Mouse (Mus musculus) erythroblast, embryonic 14.5 days (primary cell): Measurements from ENCODE around the gene Mgat3.

ENCODE experiments used
- GATA1 ChIP-seq: IDR thresholded peaks from 2 replicates; pipeline ENCODE4 v1.6.1; 2012; ENCODE audit warnings: low read length, inconsistent platforms, mixed read lengths
- TAL1 ChIP-seq: IDR thresholded peaks from 3 replicates; pipeline ENCODE4 v1.6.1; 2012; ENCODE audit warnings: low read length, inconsistent platforms, mixed read lengths

DNA sequence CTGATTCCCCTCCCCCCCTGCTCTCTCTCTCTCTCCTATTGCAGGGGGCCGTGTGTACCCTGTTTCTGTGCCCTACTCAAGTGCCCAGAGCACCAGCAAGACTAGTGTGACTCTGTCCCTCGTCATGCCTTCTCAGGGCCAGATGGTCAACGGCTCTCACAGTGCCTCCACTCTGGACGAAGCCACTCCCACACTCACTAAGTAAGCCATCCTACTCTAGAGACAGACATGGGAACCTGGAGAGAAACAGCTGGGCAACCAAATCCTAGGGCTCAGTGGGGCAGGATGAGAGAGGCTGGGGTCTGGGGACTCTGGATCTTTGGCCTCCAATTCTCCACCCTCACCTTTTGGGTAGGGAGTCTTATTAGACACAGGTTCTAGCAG, 14.8 kb upstream of the Mgat3 start:
- TF ChIP-seq GATA1 = no peak
- TF ChIP-seq TAL1 = no peak
